Mouse (Mus musculus): ENCODE results near the gene Prss28.

Prss28 gene

GRCm38 (mm10) chr17:25341490-25341889 lies 33.0 kb downstream of the Prss28 start:
- DNase-seq (ENCODE audit: low spot score in 2 of 2), result no peak

GRCm38 (mm10) chr17:25345462-25345861 lies 37.0 kb downstream of the Prss28 start, which contains the start of gene Tpsab1:
Gene Tpsab1 (minus strand): TSS chr17:25345562.
- no peak for DNase-seq (ENCODE audit: low spot score in 2 of 2)

DNA sequence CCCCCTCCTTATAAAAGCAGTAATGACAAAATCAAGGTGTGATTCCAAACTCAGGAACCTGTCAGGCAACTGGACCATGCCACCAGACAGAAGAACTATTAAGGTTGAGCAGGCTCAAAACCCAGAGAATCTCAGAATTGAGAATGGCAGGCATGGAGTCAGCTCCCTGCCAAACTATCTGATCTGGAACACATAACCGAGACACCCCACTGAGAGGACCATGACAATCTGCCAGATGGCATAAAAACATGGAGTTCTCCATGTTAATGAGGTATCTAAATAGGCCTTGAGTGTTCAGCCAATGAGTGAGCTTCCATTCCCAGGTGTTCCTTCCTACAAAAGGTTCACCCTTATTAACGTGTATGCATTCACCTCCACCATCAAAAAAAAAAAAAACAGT lies 52.8 kb downstream of the Prss28 start:
- no peak for DNase-seq (ENCODE audit: low spot score in 2 of 2)
